20 mouse cellular contexts compared by ENCODE assay signal in the genomic region with DNA sequence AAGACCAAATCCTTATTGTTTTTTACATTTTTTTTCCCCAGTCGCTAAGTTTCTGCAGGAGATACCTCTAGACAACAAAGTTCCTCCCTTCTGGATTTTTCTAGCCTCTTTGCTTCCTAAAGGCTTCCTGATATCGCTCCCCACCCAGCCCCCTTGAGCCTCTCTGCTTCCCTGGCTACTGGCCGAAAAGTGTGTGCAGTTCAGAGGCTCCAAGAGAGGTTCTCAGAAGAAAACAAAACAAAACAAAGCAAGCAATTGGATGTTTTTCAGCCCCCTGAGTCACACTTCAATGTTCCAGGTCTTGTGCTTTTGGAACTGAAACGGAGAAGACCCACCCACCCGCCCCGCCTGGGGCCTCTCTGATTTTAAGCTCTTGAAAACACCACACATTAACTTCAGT. TPM values are rescaled to one million over a fixed set of nuclear protein-coding genes. Genes with fewer than 3 reads are reported as not detected.
DNase-seq lines count a peak whose midpoint lies in the region; ATAC-seq and TF ChIP-seq lines count a peak whose summit lies in the region.
"Had no signal": no experiment of that assay in that cellular context is flagged by ENCODE, and none has a peak within 500 bp of the region (broad histone marks: within the 10 kb centered on the region; RNA-seq: fewer than 3 reads in every experiment).

No protein-coding gene starts in this region.

- DNase-seq in gastrocnemius, postnatal 14 days: peak; percentile 13
- DNase-seq in gastrocnemius, adult 2 months: no peak
- peak; percentile 22 for DNase-seq in forebrain, postnatal 0 days
- peak; percentile 16 for DNase-seq in limb, embryonic 10.5 days (ENCODE audit: low spot score)
- no peak for DNase-seq in cerebellum, postnatal 10 days
- DNase-seq in adrenal gland, adult 18-20 months (ENCODE audit: low spot score in 2 of 2): no peak
- DNase-seq: adrenal gland, postnatal 25 days; cerebellum, adult 2 months; gastrocnemius, postnatal 10 days; kidney, adult 8-10 months; kidney, postnatal 25 days; liver; right cerebral cortex, postnatal 4 days; thymus, postnatal 36 days had no signal

- H3K27me3 ChIP-seq in midbrain, embryonic 12.5 days: no peaks in the 10 kb centered on the region
- no peaks in the 10 kb centered on the region for H3K27me3 ChIP-seq in midbrain, embryonic 13.5 days
- no peaks in the 10 kb centered on the region for H3K27me3 ChIP-seq in forebrain, postnatal 0 days (ENCODE audit: insufficient read depth, low read length)
- no peaks in the 10 kb centered on the region for H3K27me3 ChIP-seq in limb, embryonic 10.5 days (ENCODE audit: low read depth, poor library complexity, severe bottlenecking)
- H3K27me3 ChIP-seq: neural tube, embryonic 12.5 days had no signal

- TF ChIP-seq CTCF in gastrocnemius, adult 2 months (IDR thresholded peaks at IDR 0.05): no peak
- TF ChIP-seq CTCF in forebrain, postnatal 0 days (IDR thresholded peaks at IDR 0.05; ENCODE audit: low read depth): no peak

- WGBS in midbrain, embryonic 12.5 days: 32% methylated on average over 6 of the region's 6 CpGs
- 28% methylated on average over 6 of the region's 6 CpGs for WGBS in midbrain, embryonic 13.5 days
- WGBS in forebrain, postnatal 0 days: 10% methylated on average over 6 of the region's 6 CpGs
- WGBS in limb, embryonic 10.5 days: 87% methylated on average over 6 of the region's 6 CpGs

- no peak overlapping the region for H3K4me2 ChIP-seq in midbrain, embryonic 12.5 days (replicated peaks)
- H3K4me2 ChIP-seq in midbrain, embryonic 13.5 days (replicated peaks): no peak overlapping the region
- no peak overlapping the region for H3K4me2 ChIP-seq in forebrain, postnatal 0 days (ENCODE audit: low read depth)
- H3K4me2 ChIP-seq: neural tube, embryonic 12.5 days had no signal

- peaks cover 23% of the 10 kb centered on the region for H3K4me1 ChIP-seq in midbrain, embryonic 12.5 days
- H3K4me1 ChIP-seq in midbrain, embryonic 13.5 days (replicated peaks): peaks cover 25% of the 10 kb centered on the region
- H3K4me1 ChIP-seq in forebrain, postnatal 0 days (ENCODE audit: insufficient read depth): no peaks in the 10 kb centered on the region
- H3K4me1 ChIP-seq in limb, embryonic 10.5 days: peaks cover 5% of the 10 kb centered on the region; the same call in 1 of the 2 replicates
- H3K4me1 ChIP-seq: neural tube, embryonic 12.5 days had no signal

- intact Hi-C loops in gastrocnemius, postnatal 14 days (cut with DNase I; ENCODE audit: low total_unique reads): no loop called here
- intact Hi-C loops in gastrocnemius, adult 2 months (cut with DNase I): no loop called here

- no peak overlapping the region for H3K4me3 ChIP-seq in gastrocnemius, adult 2 months
- no peak overlapping the region for H3K4me3 ChIP-seq in midbrain, embryonic 12.5 days
- H3K4me3 ChIP-seq in midbrain, embryonic 13.5 days (replicated peaks): no peak overlapping the region
- H3K4me3 ChIP-seq in forebrain, postnatal 0 days (ENCODE audit: low read depth, low read length): no peak overlapping the region
- no peak overlapping the region for H3K4me3 ChIP-seq in limb, embryonic 10.5 days
- H3K4me3 ChIP-seq: neural tube, embryonic 12.5 days had no signal

- no peaks in the 10 kb centered on the region for H3K36me3 ChIP-seq in midbrain, embryonic 12.5 days
- no peaks in the 10 kb centered on the region for H3K36me3 ChIP-seq in midbrain, embryonic 13.5 days
- H3K36me3 ChIP-seq in forebrain, postnatal 0 days (ENCODE audit: insufficient read depth): no peaks in the 10 kb centered on the region
- H3K36me3 ChIP-seq in limb, embryonic 10.5 days: no peaks in the 10 kb centered on the region
- H3K36me3 ChIP-seq: neural tube, embryonic 12.5 days had no signal

- no peak for ATAC-seq in midbrain, embryonic 12.5 days (ENCODE audit: low FRiP score, low read depth)
- no peak for ATAC-seq in midbrain, embryonic 13.5 days
- ATAC-seq in forebrain, postnatal 0 days: no peak
- ATAC-seq: activated CD4-positive, CD25-positive, alpha-beta regulatory T cell, adult 4 months; CD4-positive, CD25-positive, alpha-beta regulatory T cell, adult 4 months; lung, postnatal 0 days had no signal

- H3K9ac ChIP-seq in midbrain, embryonic 12.5 days (replicated peaks): no peak overlapping the region
- H3K9ac ChIP-seq in midbrain, embryonic 13.5 days (replicated peaks): no peak overlapping the region
- H3K9ac ChIP-seq in forebrain, postnatal 0 days: no peak overlapping the region
- H3K9ac ChIP-seq: neural tube, embryonic 12.5 days had no signal

- no peak overlapping the region for H3K27ac ChIP-seq in gastrocnemius, adult 2 months
- H3K27ac ChIP-seq in midbrain, embryonic 12.5 days (replicated peaks): 0 out of 2 replicates have a peak overlapping the region, but pooled peaks have one; percentile 35
- H3K27ac ChIP-seq in midbrain, embryonic 13.5 days: no peak overlapping the region
- H3K27ac ChIP-seq in forebrain, postnatal 0 days (ENCODE audit: low read depth, low read length): no peak overlapping the region
- H3K27ac ChIP-seq in limb, embryonic 10.5 days: no peak overlapping the region
- H3K27ac ChIP-seq: neural tube, embryonic 12.5 days had no signal

- no peaks in the 10 kb centered on the region for H3K9me3 ChIP-seq in midbrain, embryonic 12.5 days
- H3K9me3 ChIP-seq in midbrain, embryonic 13.5 days: no peaks in the 10 kb centered on the region
- no peaks in the 10 kb centered on the region for H3K9me3 ChIP-seq in forebrain, postnatal 0 days (ENCODE audit: low read length)
- no peaks in the 10 kb centered on the region for H3K9me3 ChIP-seq in limb, embryonic 10.5 days (replicated peaks)
- H3K9me3 ChIP-seq: neural tube, embryonic 12.5 days had no signal

RNA-seq across cellular contexts. Expression of gene Fer, which starts 54.1 kb away (rescaled TPM):
- total RNA-seq in gastrocnemius, postnatal 14 days (2021): 10 to 100 TPM; 11.1 to 13.4 TPM
- 10 to 100 TPM; 11.2 to 12.8 TPM for total RNA-seq in gastrocnemius, adult 2 months (2021)
- polyA plus RNA-seq in midbrain, embryonic 12.5 days (2016; fragmentation: Nextera tagmentation; extraction: Ambion mirVana): 29.4 and 33.7 TPM in 2 replicates
- polyA plus RNA-seq in midbrain, embryonic 13.5 days (2015; fragmentation: Nextera tagmentation; extraction: Ambion mirVana): 32.3 and 35.4 TPM in 2 replicates
- 30.2 and 31.8 TPM in 2 replicates for total RNA-seq in forebrain, postnatal 0 days (2014; rRNA removed)
- 18.0 and 22.1 TPM in 2 replicates for polyA plus RNA-seq in forebrain, postnatal 0 days (2015; fragmentation: Nextera tagmentation; extraction: Ambion mirVana)
- 19.1 and 25.4 TPM in 2 replicates for polyA plus RNA-seq in limb, embryonic 10.5 days (2016; fragmentation: Nextera tagmentation; extraction: Ambion mirVana)
- total RNA-seq in adrenal gland, adult 18-20 months (2021): 10 to 100 TPM; 16.4 TPM

RNA-seq across cellular contexts. Expression of gene A930002H24Rik, which starts 54.8 kb away (rescaled TPM):
- total RNA-seq in gastrocnemius, postnatal 14 days (2021): not detected
- total RNA-seq in gastrocnemius, adult 2 months (2021): not detected
- polyA plus RNA-seq in midbrain, embryonic 12.5 days (2016; fragmentation: Nextera tagmentation; extraction: Ambion mirVana): 1.6 and 3.0 TPM in 2 replicates
- 1.8 and 2.6 TPM in 2 replicates for polyA plus RNA-seq in midbrain, embryonic 13.5 days (2015; fragmentation: Nextera tagmentation; extraction: Ambion mirVana)
- total RNA-seq in forebrain, postnatal 0 days (2014; rRNA removed): 6.0 and 7.9 TPM in 2 replicates
- 1.5 and 1.6 TPM in 2 replicates for polyA plus RNA-seq in forebrain, postnatal 0 days (2015; fragmentation: Nextera tagmentation; extraction: Ambion mirVana)
- 1.0 and 1.5 TPM in 2 replicates for polyA plus RNA-seq in limb, embryonic 10.5 days (2016; fragmentation: Nextera tagmentation; extraction: Ambion mirVana)
- total RNA-seq in adrenal gland, adult 18-20 months (2021): 1 to 10 TPM in 1 of 2 experiments, not detected in 1; 1.2 TPM
- polyA plus RNA-seq: activated CD4-positive, CD25-positive, alpha-beta regulatory T cell, adult 4 months; CD4-positive, CD25-positive, alpha-beta regulatory T cell, adult 4 months had no signal

Comparison
In these comparisons a context has a peak if more than half of its experiments do, and no peak if none do; other contexts are left out.
1. DNase-seq: peak in gastrocnemius, postnatal 14 days (single experiment), forebrain, postnatal 0 days (single experiment) and limb, embryonic 10.5 days (single experiment); none in gastrocnemius, adult 2 months (single experiment), cerebellum, postnatal 10 days (0 of 2) and adrenal gland, adult 18-20 months (0 of 2).